Mouse (Mus musculus) MEL (cell line): Measurements from ENCODE around the gene Emsy. TPM values are rescaled to one million over a fixed set of nuclear protein-coding genes. Genes with fewer than 3 reads are reported as not detected.

Experiments used
- DNase-seq: peaks from one replicate; pipeline ENCODE4 v3.0.0; 2011; ENCODE audit warnings: low read depth, low spot score
- H3K27ac ChIP-seq: 2 replicates; pipeline ENCODE4 v1.5.1; 2012; ENCODE audit warnings: low read depth, mild to moderate bottlenecking, control low read depth, low read length, moderate library complexity; ENCODE audit not compliant: control insufficient read depth
- H3K27me3 ChIP-seq, 2 experiments: fragments of 150-350 bp in 1 of 2; sonication (generic) in 1 of 2; 2 replicates each; pipeline ENCODE4 v1.6.1; 2012; ENCODE audit warnings: low read length in 2 of 2, mild to moderate bottlenecking in 2 of 2, improper control_type of control experiment in 1 of 2, moderate library complexity in 1 of 2; ENCODE audit not compliant: insufficient read depth in 2 of 2, control insufficient read depth in 1 of 2
- H3K36me3 ChIP-seq, 2 experiments: 2 replicates each; pipeline ENCODE4 v1.6.1; 2012 to 2014; ENCODE audit warnings: low read length in 2 of 2, improper control_type of control experiment in 1 of 2, inconsistent platforms in 1 of 2, mild to moderate bottlenecking in 1 of 2; ENCODE audit not compliant: insufficient read depth in 2 of 2, control insufficient read depth in 1 of 2
- H3K4me1 ChIP-seq, 2 experiments: fragments of 150-350 bp in 1 of 2; sonication (generic) in 1 of 2; 2 replicates each; pipeline ENCODE4 v1.6.1; 2012; ENCODE audit warnings: low read length in 2 of 2, improper control_type of control experiment in 1 of 2, mild to moderate bottlenecking in 1 of 2; ENCODE audit not compliant: insufficient read depth in 2 of 2, control insufficient read depth in 1 of 2
- H3K4me3 ChIP-seq, 2 experiments: fragments of 150-350 bp in 1 of 2; sonication (generic) in 1 of 2; 2 replicates each; pipeline ENCODE4 v1.5.1; 2012; ENCODE audit warnings: low read depth in 2 of 2, low read length in 2 of 2, mild to moderate bottlenecking in 2 of 2, moderate library complexity in 2 of 2, control low read depth in 1 of 2, improper control_type of control experiment in 1 of 2; ENCODE audit not compliant: control insufficient read depth in 1 of 2, insufficient read depth in 1 of 2
- H3K79me2 ChIP-seq: 2 replicates; pipeline ENCODE4 v1.6.1; 2012; ENCODE audit warnings: mild to moderate bottlenecking, low read length, moderate library complexity; ENCODE audit not compliant: control insufficient read depth, poor library complexity, insufficient read depth
- H3K9ac ChIP-seq: 2 replicates; pipeline ENCODE4 v1.6.1; 2012; ENCODE audit warnings: low read depth, mild to moderate bottlenecking, control low read depth, low read length, moderate library complexity; ENCODE audit not compliant: control insufficient read depth, poor library complexity, severe bottlenecking
- H3K9me3 ChIP-seq: fragments of 150-350 bp; sonication (generic); replicated peaks from 2 replicates; pipeline ENCODE4 v1.6.1; 2012; ENCODE audit warnings: mild to moderate bottlenecking, low read length, improper control_type of control experiment, moderate library complexity; ENCODE audit not compliant: insufficient read depth
- BHLHE40 ChIP-seq: IDR thresholded peaks from 2 replicates; pipeline ENCODE4 v1.6.1; 2012; ENCODE audit warnings: low read depth, mild to moderate bottlenecking, inconsistent platforms, low read length, improper control_type of control experiment, borderline replicate concordance
- CHD1 ChIP-seq: IDR thresholded peaks from 2 replicates; pipeline ENCODE4 v1.6.1; 2012; ENCODE audit warnings: low read depth, mild to moderate bottlenecking, inconsistent platforms, low read length, improper control_type of control experiment
- CHD2 ChIP-seq: IDR thresholded peaks from 2 replicates; pipeline ENCODE4 v1.6.1; 2011; ENCODE audit warnings: low read length, improper control_type of control experiment
- CTCF ChIP-seq, 3 experiments: IDR thresholded peaks in 2 of 3; conservative IDR thresholded peaks in 1 of 3; 2 replicates each; pipeline ENCODE4 v1.5.1; 2011 to 2012; ENCODE audit warnings: low read length in 3 of 3, low read depth in 2 of 3, mild to moderate bottlenecking in 2 of 3, improper control_type of control experiment in 1 of 3, inconsistent platforms in 1 of 3, mixed read lengths in 1 of 3, moderate library complexity in 1 of 3; ENCODE audit not compliant: control insufficient read depth in 1 of 3, insufficient read depth in 1 of 3, poor library complexity in 1 of 3, severe bottlenecking in 1 of 3
- E2F4 ChIP-seq: IDR thresholded peaks from 2 replicates; pipeline ENCODE4 v1.6.1; 2011; ENCODE audit warnings: low read depth, low read length, improper control_type of control experiment, borderline replicate concordance
- ELF1 ChIP-seq: IDR thresholded peaks from 2 replicates; pipeline ENCODE4 v1.6.1; 2014; ENCODE audit warnings: low read depth, mild to moderate bottlenecking, inconsistent platforms, low read length, improper control_type of control experiment, moderate library complexity
- ETS1 ChIP-seq: IDR thresholded peaks from 2 replicates; pipeline ENCODE4 v1.6.1; 2012; ENCODE audit warnings: low read depth, mild to moderate bottlenecking, inconsistent platforms, low read length, improper control_type of control experiment, moderate library complexity
- GABPA ChIP-seq: IDR thresholded peaks from 2 replicates; pipeline ENCODE4 v1.6.1; 2012; ENCODE audit warnings: low read depth, mild to moderate bottlenecking, inconsistent platforms, low read length, improper control_type of control experiment, moderate library complexity
- GATA1 ChIP-seq: IDR thresholded peaks from 2 replicates; pipeline ENCODE4 v1.6.1; 2011; ENCODE audit warnings: low read depth, low read length, improper control_type of control experiment
- HCFC1 ChIP-seq: IDR thresholded peaks from 2 replicates; pipeline ENCODE4 v1.6.1; 2012; ENCODE audit warnings: low read depth, mild to moderate bottlenecking, inconsistent platforms, low read length, improper control_type of control experiment, moderate library complexity
- KAT2A ChIP-seq: conservative IDR thresholded peaks from 2 replicates; pipeline ENCODE4 v1.6.1; 2012; ENCODE audit warnings: low read depth, low read length, improper control_type of control experiment, inconsistent platforms
- MAFK ChIP-seq: IDR thresholded peaks from 2 replicates; pipeline ENCODE4 v1.6.1; 2011; ENCODE audit warnings: low read depth, mild to moderate bottlenecking, low read length, improper control_type of control experiment, borderline replicate concordance
- MAX ChIP-seq: IDR thresholded peaks from 2 replicates; pipeline ENCODE4 v1.6.1; 2011; ENCODE audit warnings: low read length, improper control_type of control experiment
- MAZ ChIP-seq: IDR thresholded peaks from 2 replicates; pipeline ENCODE4 v1.6.1; 2012; ENCODE audit warnings: low read depth, mild to moderate bottlenecking, inconsistent platforms, low read length, improper control_type of control experiment
- MEF2A ChIP-seq: IDR thresholded peaks from 2 replicates; pipeline ENCODE4 v1.6.1; 2014; ENCODE audit warnings: low read depth, mild to moderate bottlenecking, inconsistent platforms, low read length, improper control_type of control experiment; ENCODE audit not compliant: poor library complexity, insufficient replicate concordance, severe bottlenecking; ENCODE audit errors: extremely low read depth
- MXI1 ChIP-seq: IDR thresholded peaks from 2 replicates; pipeline ENCODE4 v1.6.1; 2011; ENCODE audit warnings: mild to moderate bottlenecking, low read depth, low read length, improper control_type of control experiment
- MYB ChIP-seq: IDR thresholded peaks from 2 replicates; pipeline ENCODE4 v1.6.1; 2011; ENCODE audit warnings: mild to moderate bottlenecking, low read depth, low read length, improper control_type of control experiment
- MYC ChIP-seq: IDR thresholded peaks from 2 replicates; pipeline ENCODE4 v1.6.1; 2011; ENCODE audit warnings: low read depth, mild to moderate bottlenecking, low read length, improper control_type of control experiment, moderate library complexity
- NELFE ChIP-seq: IDR thresholded peaks from 2 replicates; pipeline ENCODE4 v1.6.1; 2011; ENCODE audit warnings: low read depth, low read length, improper control_type of control experiment
- NRF1 ChIP-seq: IDR thresholded peaks from 2 replicates; pipeline ENCODE4 v1.6.1; 2014; ENCODE audit warnings: low read depth, mild to moderate bottlenecking, inconsistent platforms, low read length, improper control_type of control experiment, moderate library complexity; ENCODE audit not compliant: poor library complexity, insufficient read depth, severe bottlenecking
- POLR2A ChIP-seq, 2 experiments: IDR thresholded peaks; 2 replicates each; pipeline ENCODE4 v1.6.1; 2011 to 2012; ENCODE audit warnings: low read length in 2 of 2, mild to moderate bottlenecking in 2 of 2, control low read depth in 1 of 2, improper control_type of control experiment in 1 of 2, low read depth in 1 of 2, moderate library complexity in 1 of 2; ENCODE audit not compliant: control insufficient read depth in 1 of 2, insufficient read depth in 1 of 2, poor library complexity in 1 of 2
- POLR2AphosphoS2 ChIP-seq: IDR thresholded peaks from 2 replicates; pipeline ENCODE4 v1.6.1; 2011; ENCODE audit warnings: low read length, improper control_type of control experiment
- RAD21 ChIP-seq: IDR thresholded peaks from 2 replicates; pipeline ENCODE4 v1.6.1; 2011; ENCODE audit warnings: mild to moderate bottlenecking, low read depth, low read length, improper control_type of control experiment
- RCOR1 ChIP-seq: IDR thresholded peaks from 2 replicates; pipeline ENCODE4 v1.6.1; 2012; ENCODE audit warnings: low read depth, mild to moderate bottlenecking, inconsistent platforms, low read length, improper control_type of control experiment
- SIN3A ChIP-seq: IDR thresholded peaks from 2 replicates; pipeline ENCODE4 v1.6.1; 2012; ENCODE audit warnings: low read length, improper control_type of control experiment, inconsistent platforms
- SMC3 ChIP-seq: IDR thresholded peaks from 2 replicates; pipeline ENCODE4 v1.6.1; 2011; ENCODE audit warnings: low read depth, low read length, improper control_type of control experiment
- TAL1 ChIP-seq: IDR thresholded peaks from 2 replicates; pipeline ENCODE4 v1.6.1; 2012; ENCODE audit warnings: mild to moderate bottlenecking, inconsistent platforms, low read length, moderate library complexity, mixed read lengths
- TBP ChIP-seq: IDR thresholded peaks from 2 replicates; pipeline ENCODE4 v1.8.0; 2011; ENCODE audit warnings: low read depth, low read length, improper control_type of control experiment
- TCF12 ChIP-seq: IDR thresholded peaks from 2 replicates; pipeline ENCODE4 v1.6.1; 2014; ENCODE audit warnings: low read depth, mild to moderate bottlenecking, inconsistent platforms, low read length, improper control_type of control experiment, moderate library complexity
- UBTF ChIP-seq: IDR thresholded peaks from 2 replicates; pipeline ENCODE4 v1.6.1; 2012; ENCODE audit warnings: low read depth, mild to moderate bottlenecking, inconsistent platforms, low read length, improper control_type of control experiment, moderate library complexity, borderline replicate concordance; ENCODE audit not compliant: insufficient read depth
- USF1 ChIP-seq: IDR thresholded peaks from 2 replicates; pipeline ENCODE4 v1.6.1; 2014; ENCODE audit warnings: low read depth, mild to moderate bottlenecking, inconsistent platforms, low read length, improper control_type of control experiment, moderate library complexity
- USF2 ChIP-seq, 2 experiments: IDR thresholded peaks; 2 replicates each; pipeline ENCODE4 v1.6.1; 2011 to 2012; ENCODE audit warnings: improper control_type of control experiment in 2 of 2, low read length in 2 of 2, borderline replicate concordance in 1 of 2, inconsistent platforms in 1 of 2, low read depth in 1 of 2, mild to moderate bottlenecking in 1 of 2; ENCODE audit not compliant: insufficient read depth in 1 of 2
- ZC3H11A ChIP-seq: IDR thresholded peaks from 2 replicates; pipeline ENCODE4 v1.6.1; 2012; ENCODE audit warnings: low read depth, mild to moderate bottlenecking, inconsistent platforms, low read length, improper control_type of control experiment
- ZKSCAN1 ChIP-seq: IDR thresholded peaks from 2 replicates; pipeline ENCODE4 v1.6.1; 2012; ENCODE audit warnings: low read depth, mild to moderate bottlenecking, inconsistent platforms, low read length, improper control_type of control experiment, moderate library complexity
- ZMIZ1 ChIP-seq: IDR thresholded peaks from 2 replicates; pipeline ENCODE4 v1.6.1; 2012; ENCODE audit warnings: low read depth, mild to moderate bottlenecking, inconsistent platforms, low read length, improper control_type of control experiment, moderate library complexity
- ZNF384 ChIP-seq: IDR thresholded peaks from 2 replicates; pipeline ENCODE4 v1.6.1; 2012; ENCODE audit warnings: low read depth, mild to moderate bottlenecking, inconsistent platforms, low read length, improper control_type of control experiment
- polyA plus RNA-seq, 2 experiments: library from polyadenylated mRNA; stranded (reverse) in 1 of 2; unstranded in 1 of 2; fragments of >175 nt in 1 of 2; fragments of >200 nt in 1 of 2; gene quantifications; 2 replicates each; pipeline versions ENCODE4 v1.2.1 to v1.2.4; 2012; ENCODE audit warnings: low replicate concordance in 2 of 2, low read depth in 1 of 2; ENCODE audit not compliant: insufficient read length in 2 of 2, insufficient read depth in 1 of 2, missing spikeins in 1 of 2
- total RNA-seq: library from RNA; depleted of rRNA; stranded (reverse); fragments of 300-350 nt; gene quantifications from 2 replicates; pipeline ENCODE4 v1.2.3, GENCODE M21; 2012; rRNA removed

Emsy gene
- total RNA-seq (10.2 and 10.9 TPM in 2 replicates), polyA plus RNA-seq (10 to 100 TPM in 1 of 2 experiments, not detected in 1; 24.1 TPM)

DNA sequence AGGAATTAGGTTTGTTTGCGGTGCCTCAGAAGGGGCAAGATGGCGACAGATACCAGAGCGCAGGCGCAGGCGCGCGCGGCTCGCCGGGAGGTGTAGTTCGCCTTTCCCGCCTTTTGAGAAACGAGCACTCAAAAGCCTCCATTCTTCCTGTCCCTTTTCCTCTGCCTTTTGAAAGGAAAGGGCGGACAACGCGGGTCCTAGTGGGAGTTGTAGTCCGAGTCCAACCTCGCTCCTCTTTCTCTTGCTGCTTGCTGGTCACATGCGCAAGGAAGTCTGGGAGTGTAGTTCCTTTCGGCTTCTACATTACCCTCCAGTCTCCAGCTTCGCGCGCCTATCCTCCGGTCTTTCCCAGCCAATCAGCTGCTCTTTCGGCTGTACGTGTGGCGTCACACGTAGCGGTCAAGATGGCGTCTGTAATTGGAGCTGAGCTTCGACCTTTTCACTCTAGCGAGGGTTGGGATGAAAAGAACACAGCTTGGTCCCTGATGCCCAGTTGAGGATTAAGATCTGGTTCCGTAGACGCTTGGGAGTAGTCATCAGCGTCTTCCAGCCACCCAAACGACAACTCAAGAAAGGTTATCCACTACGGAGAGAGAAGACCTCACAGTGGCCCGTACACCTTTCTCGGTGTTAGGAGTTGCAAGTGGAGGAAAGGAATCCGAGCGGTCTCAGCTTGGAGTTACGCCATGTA, at the start of gene Emsy:
Emsy (minus strand) TSS at position 253 of the 691 bp plus-strand sequence.
- peaks cover 0 to 15% of the 10 kb centered on the region in 2 experiments; a peak in 3 of 4 replicates for H3K36me3 ChIP-seq
- peaks cover 0 to 11% of the 10 kb centered on the region in 2 experiments; a peak in 2 of 4 replicates for H3K4me1 ChIP-seq
- H3K79me2 ChIP-seq = peaks cover 28% of the 10 kb centered on the region
- DNase-seq = peak; percentile 98
- no peaks in the 10 kb centered on the region for H3K9me3 ChIP-seq
- H3K9ac ChIP-seq = peak within 1 kb of the TSS; percentile 95
- peak within 1 kb of the TSS; percentile 94 for H3K27ac ChIP-seq
- peak within 1 kb of the TSS; percentile 81 to 84 for H3K4me3 ChIP-seq
- no peaks in the 10 kb centered on the region for H3K27me3 ChIP-seq
- TF ChIP-seq CHD2 (no peak), MEF2A (no peak), NRF1 (peak; percentile 92), UBTF (no peak), BHLHE40 (no peak), MXI1 (no peak), ZC3H11A (no peak), E2F4 (peak; percentile 95), HCFC1 (peak; percentile 95), SMC3 (no peak), ZKSCAN1 (no peak), ZNF384 (no peak), CHD1 (no peak), MYB (no peak), ZMIZ1 (peak; percentile 79; the same call in 1 of the 2 replicates), RAD21 (no peak), MAX (peak; percentile 87; the same call in 1 of the 2 replicates), KAT2A (peak; percentile 93), TAL1 (no peak), MYC (peak; percentile 88), USF1 (peak; percentile 88), GATA1 (no peak), MAFK (no peak), POLR2A (IDR thresholded peaks at IDR 0.05; ENCODE audit: control insufficient read depth in 1 of 2, insufficient read depth in 1 of 2, low read depth in 1 of 2, low read length in 2 of 2, poor library complexity in 1 of 2) (peak; percentile 86 to 94; a peak in 3 of 4 replicates), USF2 (IDR thresholded peaks at IDR 0.05; ENCODE audit: borderline replicate concordance in 1 of 2, insufficient read depth in 1 of 2, low read depth in 1 of 2, low read length in 2 of 2) (no peak), ETS1 (no peak), CTCF (IDR thresholded peaks at IDR 0.05 in 2 of 3, conservative IDR thresholded peaks at IDR 0.05 in 1 of 3; ENCODE audit: control insufficient read depth in 1 of 3, insufficient read depth in 1 of 3, low read depth in 2 of 3, low read length in 3 of 3, poor library complexity in 1 of 3, severe bottlenecking in 1 of 3) (no peak), GABPA (no peak), POLR2AphosphoS2 (peak; percentile 77; the same call in 1 of the 2 replicates), TCF12 (peak; percentile 64), RCOR1 (no peak), MAZ (no peak), SIN3A (peak; percentile 45), NELFE (peak; percentile 92), ELF1 (peak; percentile 66; the same call in 1 of the 2 replicates), TBP (peak; percentile 90)
